Mouse (Mus musculus) forelimb bud, embryonic 11.5 days (tissue): ENCODE measurements at regions not wholly inside any gene's neighbourhood (a gene's known extent, or its start where the extent isn't known, plus 50 kb on each side); places are given as distances from the start of the nearest gene placed in this dataset.

Experiments
- DNase-seq: peaks from one replicate; pipeline ENCODE4 v3.0.0-alpha.2; 2012; ENCODE audit warnings: low read depth, low spot score

DNA sequence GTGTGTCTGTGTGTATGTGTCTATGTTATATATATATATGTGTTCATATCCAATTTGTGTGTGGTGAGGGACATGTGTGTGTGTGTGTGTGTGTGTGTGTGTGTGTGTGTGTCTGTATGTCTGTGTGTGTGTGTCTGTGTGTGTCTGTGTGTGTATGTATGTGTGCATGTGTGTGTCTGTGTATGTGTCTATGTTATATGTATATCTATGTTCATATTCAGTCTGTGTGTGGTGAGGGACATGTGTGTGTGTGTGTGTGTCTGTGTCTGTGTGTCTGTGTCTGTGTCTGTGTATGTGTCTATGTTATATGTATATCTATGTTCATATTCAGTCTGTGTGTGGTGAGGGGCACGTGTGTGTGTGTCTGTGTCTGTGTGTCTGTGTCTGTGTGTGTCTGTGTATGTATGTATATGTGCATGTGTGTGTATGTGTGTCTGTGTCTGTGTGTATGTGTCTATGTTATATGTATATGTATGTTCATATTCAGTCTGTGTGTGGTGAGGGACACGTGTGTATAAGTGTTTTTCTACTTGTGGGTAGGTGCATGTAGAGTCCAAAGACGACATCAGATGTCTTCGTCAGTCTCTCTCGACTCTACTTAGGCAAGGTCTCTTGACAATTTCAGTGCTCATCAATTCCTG lies 370.5 kb upstream of the Slc7a11 start:
- no peak for DNase-seq

GRCm38 (mm10) chr3:50815716-50816115 lies 372.3 kb upstream of the Slc7a11 start:
- DNase-seq, result no peak

- no peak for DNase-seq
Observed at GRCm38 (mm10) chr3:50816479-50816878, 373.1 kb upstream of the Slc7a11 start.

DNA sequence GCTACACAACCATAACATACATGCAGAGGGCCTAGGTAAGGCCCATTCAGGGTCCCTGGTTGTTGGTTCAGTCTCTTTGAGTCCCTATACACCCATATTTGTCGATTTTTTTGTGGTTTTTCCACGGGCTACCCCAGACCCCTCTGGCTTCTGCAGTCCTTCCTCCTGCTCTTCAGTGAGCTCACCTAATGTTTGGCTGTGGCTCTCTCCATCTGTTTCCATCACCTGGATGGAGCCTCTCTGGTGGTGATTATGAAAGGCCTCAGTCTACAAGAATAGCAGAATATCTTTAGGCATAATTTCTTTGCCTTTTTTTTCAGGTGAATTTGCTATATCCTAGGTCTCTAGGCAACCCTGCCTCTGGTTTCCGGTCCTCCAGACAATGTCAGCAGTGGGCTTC lies 373.9 kb upstream of the Slc7a11 start:
- no peak for DNase-seq

DNA sequence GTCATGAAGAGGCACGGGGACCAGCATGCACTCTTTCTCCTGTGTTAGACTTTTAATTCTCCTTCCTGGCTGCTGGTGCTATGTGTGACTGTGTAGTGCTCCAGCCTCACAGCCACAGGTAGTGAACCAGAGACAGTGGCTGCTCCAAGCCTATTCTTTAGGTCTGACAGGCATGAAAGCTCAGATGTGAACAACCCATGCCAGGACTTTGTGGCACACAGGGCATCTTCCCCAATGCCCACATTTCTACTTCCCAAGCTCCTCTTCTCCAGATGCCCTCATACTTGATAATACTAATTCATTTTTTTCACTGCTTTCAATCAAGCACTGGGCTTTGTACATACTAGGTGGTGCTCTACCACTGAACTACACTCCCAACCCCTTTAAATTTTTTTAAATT lies 377.4 kb upstream of the Slc7a11 start:
- no peak for DNase-seq

DNA sequence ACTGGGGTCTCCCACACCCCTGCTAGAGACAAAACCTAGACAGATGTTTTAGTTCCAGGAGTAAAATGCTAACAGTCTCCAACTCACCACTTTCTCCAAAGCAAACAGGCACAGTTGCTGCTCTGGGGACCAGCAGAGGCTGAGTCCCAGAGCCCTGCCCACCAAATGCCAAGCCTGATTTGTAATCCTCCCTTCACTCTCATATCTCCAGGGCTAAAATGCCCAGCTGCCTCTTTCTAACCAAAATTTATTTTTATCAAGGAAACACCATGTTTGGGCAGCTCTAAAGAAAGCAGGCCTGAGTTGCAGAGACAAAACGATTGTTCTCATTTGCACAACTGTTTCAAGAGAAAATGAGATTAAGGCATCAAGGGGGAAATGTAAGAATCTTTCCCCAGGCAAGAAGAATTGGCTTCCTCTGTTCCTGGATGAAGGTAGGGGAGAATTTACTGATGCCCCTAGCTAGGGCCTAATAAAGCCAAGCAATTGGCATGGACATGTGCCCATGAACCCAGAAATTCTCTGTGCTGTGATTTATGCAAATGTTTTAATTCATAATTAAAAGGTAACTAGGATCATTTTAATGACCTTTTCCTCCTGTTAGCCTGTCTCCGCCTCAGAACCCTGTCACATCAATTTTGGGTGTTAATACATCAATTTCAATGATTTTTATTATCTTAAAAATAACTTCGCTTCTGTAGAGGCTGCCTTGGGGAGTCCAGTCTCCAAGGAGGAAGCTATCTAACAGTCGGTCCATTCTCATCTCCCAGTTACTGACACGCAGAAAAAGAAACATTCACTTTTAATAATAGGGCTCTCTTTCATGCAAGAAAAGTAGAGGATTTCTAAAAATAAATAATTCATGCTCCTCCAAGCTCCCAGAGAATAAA lies 382.4 kb upstream of the Slc7a11 start:
- no peak for DNase-seq

GRCm38 (mm10) chr3:50826424-50826819 lies 383.0 kb upstream of the Slc7a11 start:
- DNase-seq, result no peak

- no peak for DNase-seq
Observed at GRCm38 (mm10) chr3:50829211-50829610, 385.8 kb upstream of the Slc7a11 start.

- DNase-seq, result no peak
Observed at GRCm38 (mm10) chr3:50830446-50830845, 387.0 kb upstream of the Slc7a11 start.

DNA sequence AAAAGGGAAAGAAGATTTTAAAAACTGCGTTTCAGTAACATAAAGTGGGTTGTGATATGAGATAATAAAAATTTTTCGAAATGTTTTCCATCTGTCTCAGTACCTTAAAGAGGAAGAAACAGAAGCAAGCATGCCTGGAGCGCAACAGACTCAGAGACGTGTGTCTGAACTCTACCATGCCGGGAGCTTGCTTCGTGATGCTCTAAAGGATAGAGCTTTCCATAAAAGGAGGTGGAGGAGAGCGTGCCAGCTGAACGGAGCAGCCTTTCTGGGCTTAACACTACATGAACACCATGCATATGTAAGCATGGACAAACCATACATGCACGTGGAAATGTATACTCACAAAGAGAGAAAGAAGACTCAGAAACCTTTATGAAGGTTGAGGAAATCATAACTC lies 387.5 kb upstream of the Slc7a11 start:
- no peak for DNase-seq

DNA sequence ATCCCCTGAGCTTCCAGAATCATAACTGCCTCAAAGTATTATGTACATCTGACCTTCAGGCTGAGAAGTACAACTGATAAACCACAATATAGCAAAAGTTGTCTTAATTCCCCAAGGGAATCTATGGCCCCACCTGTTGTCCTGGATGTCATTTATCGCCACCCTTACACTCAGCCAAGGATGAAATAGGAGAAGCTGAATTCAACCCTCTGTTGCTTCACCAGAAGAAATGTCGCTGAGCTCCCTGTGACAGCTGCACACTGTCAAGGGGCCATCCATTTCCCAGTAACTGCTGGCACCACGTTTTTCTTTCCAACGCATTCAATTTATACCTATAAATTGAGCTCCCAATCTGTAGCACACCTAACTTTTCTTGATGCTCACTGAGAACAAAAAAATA lies 382.0 kb upstream of the Noct start:
- DNase-seq, result no peak

- DNase-seq, result no peak
Observed at GRCm38 (mm10) chr3:50844835-50845301, 379.4 kb upstream of the Noct start.

DNA sequence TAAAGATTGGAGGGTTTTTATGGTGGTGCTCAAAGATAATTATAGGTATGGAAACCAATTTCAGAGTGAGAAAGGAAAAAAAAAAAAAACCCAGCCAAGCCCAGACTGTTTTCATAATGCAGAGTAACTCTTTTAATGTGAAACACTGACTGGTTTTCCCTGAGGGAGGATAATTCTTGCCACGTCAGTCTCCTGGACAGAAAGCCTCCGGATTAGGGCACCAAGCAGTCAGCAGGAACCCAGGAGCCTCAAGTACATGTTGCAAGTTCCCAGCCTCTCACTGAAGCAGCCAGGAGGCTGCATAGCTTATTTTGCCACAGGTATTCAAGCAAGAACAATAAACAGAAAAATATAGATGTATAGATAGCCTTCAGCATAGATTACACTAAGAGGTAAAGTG lies 378.9 kb upstream of the Noct start:
- DNase-seq, result peak; percentile 8

- no peak for DNase-seq
Observed at GRCm38 (mm10) chr3:50848528-50848927, 375.7 kb upstream of the Noct start.

DNA sequence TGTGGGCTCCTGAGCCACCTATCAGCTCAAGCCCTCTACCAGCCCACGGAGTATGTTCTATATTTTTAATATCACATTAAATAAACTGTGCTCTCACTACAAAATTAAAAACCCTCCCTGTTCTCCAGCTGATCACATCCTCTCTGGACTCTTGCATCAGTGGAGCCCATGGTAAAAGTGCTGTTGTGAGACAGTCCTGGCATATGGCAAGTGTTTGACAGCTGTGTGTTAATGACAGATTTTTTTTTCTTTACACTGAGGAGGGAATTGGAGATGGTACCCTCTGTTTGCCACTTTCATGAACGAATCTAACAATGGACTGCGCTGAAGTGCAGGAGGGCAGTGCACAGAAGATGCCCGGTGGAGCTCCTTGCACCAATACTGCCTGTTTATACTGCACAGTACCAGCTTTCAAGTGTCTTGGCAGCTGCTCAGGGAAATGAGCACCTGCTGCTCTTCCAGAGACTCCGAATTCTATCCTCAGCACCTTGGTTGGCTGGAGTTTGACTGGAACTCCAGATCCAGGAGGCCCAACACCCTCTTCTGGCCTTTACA lies 373.1 kb upstream of the Noct start:
- no peak for DNase-seq

GRCm38 (mm10) chr3:50867105-50867504 lies 357.1 kb upstream of the Noct start:
- DNase-seq, result no peak

DNA sequence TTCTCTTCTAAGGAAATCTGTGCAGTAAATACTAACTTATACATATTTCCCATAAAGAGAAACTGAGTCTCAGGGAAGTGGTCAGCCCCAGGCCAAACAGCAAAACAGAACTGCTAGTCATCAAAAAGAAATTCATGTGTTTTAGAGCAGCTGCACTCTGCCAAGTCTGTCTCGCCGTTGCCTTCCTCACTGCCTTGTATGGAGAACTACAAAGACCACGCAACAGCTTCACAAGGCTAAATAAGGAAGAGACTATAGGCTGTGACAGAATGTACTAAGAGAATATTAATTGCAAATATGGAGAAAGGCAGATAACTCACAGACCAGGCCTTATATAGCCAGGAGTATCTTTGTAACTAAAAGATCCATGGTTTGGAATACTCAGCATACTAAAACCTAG lies 355.0 kb upstream of the Noct start:
- DNase-seq, result no peak

GRCm38 (mm10) chr3:50879050-50879449 lies 345.2 kb upstream of the Noct start:
- no peak for DNase-seq

DNA sequence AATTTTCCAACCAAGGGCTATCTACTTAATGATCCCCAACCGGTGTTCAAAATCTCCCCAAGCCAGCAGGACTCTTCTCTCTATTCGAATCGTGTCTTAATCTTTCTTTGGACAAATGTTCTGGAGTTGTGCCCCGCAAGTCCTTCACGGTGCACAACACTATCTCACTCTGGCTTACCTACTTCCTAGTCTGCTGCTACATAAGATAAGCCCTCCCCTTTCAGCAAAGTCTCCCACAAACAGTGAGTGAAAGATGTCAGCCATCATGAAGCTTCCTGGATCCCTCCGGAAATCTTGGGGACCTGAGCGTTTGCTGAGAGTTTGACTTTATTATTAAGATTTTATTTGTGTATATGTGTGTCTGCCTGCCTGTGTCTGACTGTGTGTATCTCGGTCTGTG lies 344.7 kb upstream of the Noct start:
- DNase-seq, result no peak

- no peak for DNase-seq
Observed at GRCm38 (mm10) chr3:50881437-50882248, 342.6 kb upstream of the Noct start.

- no peak for DNase-seq
Observed at GRCm38 (mm10) chr3:50882249-50882733, 342.0 kb upstream of the Noct start.

GRCm38 (mm10) chr3:50886336-50886735 lies 337.9 kb upstream of the Noct start:
- DNase-seq, result no peak
